Mouse (Mus musculus): ENCODE data around the gene Slc25a4.

DNA sequence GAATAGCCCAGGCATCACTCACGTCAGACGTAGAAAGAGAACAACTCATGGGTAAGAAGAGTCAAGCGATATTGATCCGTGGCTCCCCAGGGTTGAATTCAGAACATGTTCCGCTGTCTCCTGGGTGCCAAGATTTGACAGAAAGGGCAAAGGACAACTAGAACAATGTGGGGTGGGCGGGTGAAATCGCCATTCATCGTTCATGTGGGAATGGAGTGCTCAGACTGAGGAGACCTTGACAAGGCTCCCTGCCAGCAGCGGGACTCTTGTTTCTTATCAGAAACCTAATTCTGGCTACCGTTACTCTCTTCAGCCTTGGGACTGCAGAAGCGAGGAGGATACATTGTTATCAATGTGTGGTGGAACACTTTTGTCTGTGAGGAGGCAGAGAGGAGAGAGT, 35.3 kb upstream of the Slc25a4 start:
- no peak for TF ChIP-seq CTCF (IDR thresholded peaks at IDR 0.05; ENCODE audit: borderline replicate concordance, extremely low read depth, insufficient read depth, insufficient read length)
- TF ChIP-seq POLR2A (IDR thresholded peaks at IDR 0.05; ENCODE audit: borderline replicate concordance, extremely low read depth, insufficient read depth, insufficient read length, poor library complexity, severe bottlenecking), result no peak
